ENCODE assay signal across 17 mouse cellular contexts in genomic region chr11:77506273-77506672, GRCm38 (mm10). TPM values are rescaled to one million over a fixed set of nuclear protein-coding genes. Genes with fewer than 3 reads are reported as not detected.
DNase-seq lines count a peak whose midpoint lies in the region; ATAC-seq and TF ChIP-seq lines count a peak whose summit lies in the region.
"Had no signal": no experiment of that assay in that cellular context is flagged by ENCODE, and none has a peak within 500 bp of the region (broad histone marks: within the 10 kb centered on the region; RNA-seq: fewer than 3 reads in every experiment).

No protein-coding gene starts in this region.

- H3K27me3 ChIP-seq in forebrain, embryonic 12.5 days, result 0 out of 2 replicates have a peak, but pooled peaks cover 3% of the 10 kb centered on the region
- H3K27me3 ChIP-seq in forebrain, embryonic 10.5 days (ENCODE audit: poor library complexity, severe bottlenecking), result peaks cover 8% of the 10 kb centered on the region; the same call in 1 of the 2 replicates
- H3K27me3 ChIP-seq in neural tube, embryonic 13.5 days, result no peaks in the 10 kb centered on the region
- no peaks in the 10 kb centered on the region for H3K27me3 ChIP-seq in neural tube, embryonic 15.5 days (replicated peaks)
- H3K27me3 ChIP-seq in intestine, postnatal 0 days (replicated peaks; ENCODE audit: control insufficient read depth, insufficient read depth, low read length), result no peaks in the 10 kb centered on the region
- no peaks in the 10 kb centered on the region for H3K27me3 ChIP-seq in small intestine, adult 2 months (ENCODE audit: control insufficient read depth, insufficient read depth, low read length)
- H3K27me3 ChIP-seq: heart, embryonic 12.5 days; midbrain, embryonic 12.5 days; neural tube, embryonic 12.5 days had no signal

- H3K9me3 ChIP-seq in forebrain, embryonic 12.5 days, result no peaks in the 10 kb centered on the region
- H3K9me3 ChIP-seq in forebrain, embryonic 10.5 days, result no peaks in the 10 kb centered on the region
- H3K9me3 ChIP-seq in neural tube, embryonic 13.5 days, result no peaks in the 10 kb centered on the region
- H3K9me3 ChIP-seq in neural tube, embryonic 15.5 days (replicated peaks), result no peaks in the 10 kb centered on the region
- no peaks in the 10 kb centered on the region for H3K9me3 ChIP-seq in intestine, postnatal 0 days (ENCODE audit: control insufficient read depth)
- H3K9me3 ChIP-seq: embryonic facial prominence, embryonic 10.5 days; heart, embryonic 12.5 days; midbrain, embryonic 12.5 days; neural tube, embryonic 12.5 days had no signal

- peaks cover 63% of the 10 kb centered on the region for H3K36me3 ChIP-seq in forebrain, embryonic 12.5 days (replicated peaks)
- H3K36me3 ChIP-seq in forebrain, embryonic 10.5 days (replicated peaks), result peaks cover 92% of the 10 kb centered on the region
- H3K36me3 ChIP-seq in neural tube, embryonic 13.5 days, result peaks cover 63% of the 10 kb centered on the region
- H3K36me3 ChIP-seq in neural tube, embryonic 15.5 days, result peaks cover 56% of the 10 kb centered on the region
- H3K36me3 ChIP-seq in intestine, postnatal 0 days (ENCODE audit: control insufficient read depth, insufficient read depth), result peaks cover 44% of the 10 kb centered on the region
- peaks cover 44% of the 10 kb centered on the region for H3K36me3 ChIP-seq in small intestine, adult 2 months (ENCODE audit: control insufficient read depth, insufficient read depth, low read length)

- no peak for TF ChIP-seq POLR2A in small intestine, adult 2 months (IDR thresholded peaks at IDR 0.05; ENCODE audit: low read depth, low read length)

- no peak overlapping the region for H3K4me3 ChIP-seq in forebrain, embryonic 12.5 days (replicated peaks)
- no peak overlapping the region; the same call in 1 of the 2 replicates for H3K4me3 ChIP-seq in forebrain, embryonic 10.5 days
- H3K4me3 ChIP-seq in neural tube, embryonic 13.5 days, result no peak overlapping the region
- no peak overlapping the region for H3K4me3 ChIP-seq in neural tube, embryonic 15.5 days (replicated peaks)
- H3K4me3 ChIP-seq in intestine, postnatal 0 days (ENCODE audit: low read depth, low read length), result no peak overlapping the region
- H3K4me3 ChIP-seq in small intestine, adult 2 months (ENCODE audit: low read depth, low read length), result peak overlapping the region; percentile 5; the same call in 1 of the 2 replicates
- H3K4me3 ChIP-seq: embryonic facial prominence, embryonic 10.5 days; gastrocnemius, adult 2 months; heart, embryonic 12.5 days; midbrain, embryonic 12.5 days; neural tube, embryonic 12.5 days had no signal

- no peak for DNase-seq in forebrain, embryonic 10.5 days (ENCODE audit: extremely low spot score, low spot score)
- DNase-seq in B cell, adult 2 months, result no peak
- DNase-seq: adrenal gland, postnatal 10 days; gastrocnemius, adult 2 months; liver; right cerebral cortex, postnatal 14 days; thymus, postnatal 25 days had no signal

- no peak overlapping the region for H3K4me2 ChIP-seq in forebrain, embryonic 12.5 days
- H3K4me2 ChIP-seq in neural tube, embryonic 13.5 days, result no peak overlapping the region
- H3K4me2 ChIP-seq in neural tube, embryonic 15.5 days, result no peak overlapping the region
- H3K4me2 ChIP-seq in intestine, postnatal 0 days (replicated peaks; ENCODE audit: low read depth), result peak overlapping the region; percentile 51; the same call in 1 of the 2 replicates
- H3K4me2 ChIP-seq: heart, embryonic 12.5 days; midbrain, embryonic 12.5 days; neural tube, embryonic 12.5 days had no signal

- WGBS in forebrain, embryonic 12.5 days, result 88% methylated on average over 14 of the region's 14 CpGs
- 89% methylated on average over 14 of the region's 14 CpGs for WGBS in forebrain, embryonic 10.5 days
- 85% methylated on average over 14 of the region's 14 CpGs for WGBS in neural tube, embryonic 13.5 days
- 90% methylated on average over 14 of the region's 14 CpGs for WGBS in neural tube, embryonic 15.5 days
- 38% methylated on average over 14 of the region's 14 CpGs for WGBS in intestine, postnatal 0 days
- WGBS in small intestine, adult 2 months, result 27% methylated on average over 14 of the region's 14 CpGs

- H3K4me1 ChIP-seq in forebrain, embryonic 12.5 days, result peaks cover 8% of the 10 kb centered on the region
- H3K4me1 ChIP-seq in forebrain, embryonic 10.5 days, result peaks cover 32% of the 10 kb centered on the region
- peaks cover 11% of the 10 kb centered on the region for H3K4me1 ChIP-seq in neural tube, embryonic 13.5 days (replicated peaks)
- peaks cover 10% of the 10 kb centered on the region for H3K4me1 ChIP-seq in neural tube, embryonic 15.5 days
- H3K4me1 ChIP-seq in intestine, postnatal 0 days (replicated peaks; ENCODE audit: control insufficient read depth, insufficient read depth, low read length), result peaks cover 15% of the 10 kb centered on the region
- H3K4me1 ChIP-seq in small intestine, adult 2 months (ENCODE audit: control insufficient read depth, insufficient read depth, insufficient read length, low read length), result peaks cover 34% of the 10 kb centered on the region

- ATAC-seq in forebrain, embryonic 12.5 days (ENCODE audit: low FRiP score), result no peak
- ATAC-seq in neural tube, embryonic 13.5 days (ENCODE audit: low read depth), result no peak
- ATAC-seq in neural tube, embryonic 15.5 days (ENCODE audit: low FRiP score), result no peak
- ATAC-seq in intestine, postnatal 0 days, result peak; percentile 86

- 0 out of 2 replicates have a peak overlapping the region, but pooled peaks have one; percentile 8 for H3K27ac ChIP-seq in forebrain, embryonic 12.5 days
- H3K27ac ChIP-seq in forebrain, embryonic 10.5 days, result no peak overlapping the region
- H3K27ac ChIP-seq in neural tube, embryonic 13.5 days (replicated peaks), result no peak overlapping the region
- no peak overlapping the region for H3K27ac ChIP-seq in neural tube, embryonic 15.5 days (replicated peaks)
- H3K27ac ChIP-seq in intestine, postnatal 0 days (ENCODE audit: low read depth, low read length), result peak overlapping the region; percentile 94
- peak overlapping the region; percentile 99 for H3K27ac ChIP-seq in small intestine, adult 2 months (ENCODE audit: insufficient read depth, low read depth, low read length)
- H3K27ac ChIP-seq: embryonic facial prominence, embryonic 10.5 days; gastrocnemius, adult 2 months; midbrain, embryonic 12.5 days; neural tube, embryonic 12.5 days had no signal

- H3K9ac ChIP-seq in forebrain, embryonic 12.5 days, result no peak overlapping the region
- 0 out of 2 replicates have a peak overlapping the region, but pooled peaks have one; percentile 2 for H3K9ac ChIP-seq in neural tube, embryonic 13.5 days
- H3K9ac ChIP-seq in neural tube, embryonic 15.5 days (replicated peaks), result no peak overlapping the region
- H3K9ac ChIP-seq in intestine, postnatal 0 days (ENCODE audit: low read depth, low read length), result no peak overlapping the region
- H3K9ac ChIP-seq: heart, embryonic 12.5 days; midbrain, embryonic 12.5 days; neural tube, embryonic 12.5 days had no signal

- TF ChIP-seq CTCF in intestine, postnatal 0 days (IDR thresholded peaks at IDR 0.05; ENCODE audit: low read depth), result peak; percentile 38; the same call in 1 of the 2 replicates
- TF ChIP-seq CTCF in small intestine, adult 2 months (IDR thresholded peaks at IDR 0.05; ENCODE audit: extremely low read depth, insufficient read length, insufficient replicate concordance, low read depth, low read length), result no peak

RNA-seq across cellular contexts. Expression of gene Abhd15, which starts 8.6 kb away (rescaled TPM):
- polyA plus RNA-seq in forebrain, embryonic 12.5 days (2016; fragmentation: Nextera tagmentation; extraction: Ambion mirVana), result 3.8 and 4.8 TPM in 2 replicates
- 4.7 and 5.5 TPM in 2 replicates for polyA plus RNA-seq in forebrain, embryonic 10.5 days (2016; fragmentation: Nextera tagmentation; extraction: Ambion mirVana)
- 2.6 and 2.9 TPM in 2 replicates for polyA plus RNA-seq in neural tube, embryonic 13.5 days (2015; fragmentation: Nextera tagmentation; extraction: Ambion mirVana)
- polyA plus RNA-seq in neural tube, embryonic 15.5 days (2015; fragmentation: Nextera tagmentation; extraction: Ambion mirVana), result 2.1 and 3.4 TPM in 2 replicates
- polyA plus RNA-seq in intestine, postnatal 0 days (2015; fragmentation: Nextera tagmentation; extraction: Ambion mirVana), result 2.2 and 3.3 TPM in 2 replicates
- 2.7 and 3.7 TPM in 2 replicates for polyA plus RNA-seq in small intestine, adult 2 months (2012; rRNA removed)

RNA-seq across cellular contexts. Expression of gene Trp53i13, which starts 9.5 kb away (rescaled TPM):
- polyA plus RNA-seq in forebrain, embryonic 12.5 days (2016; fragmentation: Nextera tagmentation; extraction: Ambion mirVana), result 30.7 and 31.7 TPM in 2 replicates
- polyA plus RNA-seq in forebrain, embryonic 10.5 days (2016; fragmentation: Nextera tagmentation; extraction: Ambion mirVana), result 30.4 and 32.7 TPM in 2 replicates
- 18.0 and 18.3 TPM in 2 replicates for polyA plus RNA-seq in neural tube, embryonic 13.5 days (2015; fragmentation: Nextera tagmentation; extraction: Ambion mirVana)
- 15.3 and 20.3 TPM in 2 replicates for polyA plus RNA-seq in neural tube, embryonic 15.5 days (2015; fragmentation: Nextera tagmentation; extraction: Ambion mirVana)
- 20.2 and 22.9 TPM in 2 replicates for polyA plus RNA-seq in intestine, postnatal 0 days (2015; fragmentation: Nextera tagmentation; extraction: Ambion mirVana)
- polyA plus RNA-seq in small intestine, adult 2 months (2012; rRNA removed), result 15.2 and 46.8 TPM in 2 replicates

RNA-seq across cellular contexts. Expression of gene Gm10392, which starts 12.7 kb away (rescaled TPM):
- polyA plus RNA-seq in forebrain, embryonic 12.5 days (2016; fragmentation: Nextera tagmentation; extraction: Ambion mirVana), result 0.17 TPM in 1 of 2 replicates, not detected in the other
- polyA plus RNA-seq in forebrain, embryonic 10.5 days (2016; fragmentation: Nextera tagmentation; extraction: Ambion mirVana), result 0.10 TPM in 2 replicates
- polyA plus RNA-seq in neural tube, embryonic 13.5 days (2015; fragmentation: Nextera tagmentation; extraction: Ambion mirVana), result 0.15 TPM in 1 of 2 replicates, not detected in the other
- 0.15 and 0.40 TPM in 2 replicates for polyA plus RNA-seq in neural tube, embryonic 15.5 days (2015; fragmentation: Nextera tagmentation; extraction: Ambion mirVana)
- not detected in 2 replicates for polyA plus RNA-seq in intestine, postnatal 0 days (2015; fragmentation: Nextera tagmentation; extraction: Ambion mirVana)
- polyA plus RNA-seq in small intestine, adult 2 months (2012; rRNA removed), result not detected in 2 replicates
- polyA plus RNA-seq: heart, embryonic 12.5 days; hindbrain, embryonic 11.5 days; midbrain, embryonic 12.5 days had no signal

RNA-seq across cellular contexts. Expression of gene Git1, which starts 12.9 kb away (rescaled TPM):
- polyA plus RNA-seq in forebrain, embryonic 12.5 days (2016; fragmentation: Nextera tagmentation; extraction: Ambion mirVana), result 14.6 and 14.8 TPM in 2 replicates
- 12.2 and 12.8 TPM in 2 replicates for polyA plus RNA-seq in forebrain, embryonic 10.5 days (2016; fragmentation: Nextera tagmentation; extraction: Ambion mirVana)
- 11.5 and 14.1 TPM in 2 replicates for polyA plus RNA-seq in neural tube, embryonic 13.5 days (2015; fragmentation: Nextera tagmentation; extraction: Ambion mirVana)
- polyA plus RNA-seq in neural tube, embryonic 15.5 days (2015; fragmentation: Nextera tagmentation; extraction: Ambion mirVana), result 13.9 and 14.0 TPM in 2 replicates
- polyA plus RNA-seq in intestine, postnatal 0 days (2015; fragmentation: Nextera tagmentation; extraction: Ambion mirVana), result 21.2 and 21.9 TPM in 2 replicates
- 50.0 and 119 TPM in 2 replicates for polyA plus RNA-seq in small intestine, adult 2 months (2012; rRNA removed)

RNA-seq across cellular contexts. Expression of gene Ankrd13b, which starts 16.8 kb away (rescaled TPM):
- polyA plus RNA-seq in forebrain, embryonic 12.5 days (2016; fragmentation: Nextera tagmentation; extraction: Ambion mirVana), result 23.0 and 25.1 TPM in 2 replicates
- polyA plus RNA-seq in forebrain, embryonic 10.5 days (2016; fragmentation: Nextera tagmentation; extraction: Ambion mirVana), result 9.2 and 9.4 TPM in 2 replicates
- 33.7 and 37.9 TPM in 2 replicates for polyA plus RNA-seq in neural tube, embryonic 13.5 days (2015; fragmentation: Nextera tagmentation; extraction: Ambion mirVana)
- polyA plus RNA-seq in neural tube, embryonic 15.5 days (2015; fragmentation: Nextera tagmentation; extraction: Ambion mirVana), result 31.5 and 41.3 TPM in 2 replicates
- polyA plus RNA-seq in intestine, postnatal 0 days (2015; fragmentation: Nextera tagmentation; extraction: Ambion mirVana), result 2.1 TPM in 2 replicates
- 9.2 and 12.0 TPM in 2 replicates for polyA plus RNA-seq in small intestine, adult 2 months (2012; rRNA removed)

Comparison
In these comparisons a context has a peak if more than half of its experiments do, and no peak if none do; other contexts are left out.
1. H3K27ac ChIP-seq: peak in forebrain, embryonic 12.5 days (single experiment), intestine, postnatal 0 days (single experiment) and small intestine, adult 2 months (single experiment); none in forebrain, embryonic 10.5 days (single experiment), neural tube, embryonic 13.5 days (single experiment) and neural tube, embryonic 15.5 days (single experiment).